Mouse (Mus musculus): ENCODE measurements around the gene Nab1. TPM values are rescaled to one million over a fixed set of nuclear protein-coding genes. Genes with fewer than 3 reads are reported as not detected.

Nab1 gene
- total RNA-seq, 1 experiment from 2014 or later, result 40.1 TPM

DNA sequence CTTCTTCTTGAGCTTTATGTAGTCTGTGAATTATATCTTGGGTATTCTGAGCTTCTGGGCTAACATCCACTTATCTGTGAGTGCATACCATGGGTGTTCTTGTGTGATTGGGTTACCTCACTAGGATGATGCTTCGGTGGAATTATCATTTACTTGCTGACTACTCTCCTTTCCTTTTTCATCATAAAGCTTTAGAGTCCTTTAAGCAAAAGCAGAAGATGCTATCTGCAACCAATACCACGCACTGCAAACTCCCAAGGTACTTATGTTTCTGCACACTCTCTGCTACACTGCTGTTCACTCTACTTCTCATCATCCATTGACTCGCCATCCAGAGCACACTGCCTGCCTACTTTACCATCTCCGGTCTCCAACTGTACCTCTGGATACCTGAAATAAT, 15.5 kb downstream of the Nab1 start:
- no peak; the same call in 1 of the 2 replicates for ATAC-seq (replicated peaks; ENCODE audit: low read depth, poor library complexity, severe bottlenecking)

- no peak for ATAC-seq (replicated peaks; ENCODE audit: low read depth, poor library complexity, severe bottlenecking)
These were observed 26.2 kb downstream of the Nab1 start for GRCm38 (mm10) chr1:52474291-52474690.

GRCm38 (mm10) chr1:52470811-52471489, 29.5 kb downstream of the Nab1 start:
- peak; percentile 80 for ATAC-seq (replicated peaks; ENCODE audit: low read depth, poor library complexity, severe bottlenecking)

GRCm38 (mm10) chr1:52470326-52470725, 30.2 kb downstream of the Nab1 start:
- no peak for ATAC-seq (replicated peaks; ENCODE audit: low read depth, poor library complexity, severe bottlenecking)

DNA sequence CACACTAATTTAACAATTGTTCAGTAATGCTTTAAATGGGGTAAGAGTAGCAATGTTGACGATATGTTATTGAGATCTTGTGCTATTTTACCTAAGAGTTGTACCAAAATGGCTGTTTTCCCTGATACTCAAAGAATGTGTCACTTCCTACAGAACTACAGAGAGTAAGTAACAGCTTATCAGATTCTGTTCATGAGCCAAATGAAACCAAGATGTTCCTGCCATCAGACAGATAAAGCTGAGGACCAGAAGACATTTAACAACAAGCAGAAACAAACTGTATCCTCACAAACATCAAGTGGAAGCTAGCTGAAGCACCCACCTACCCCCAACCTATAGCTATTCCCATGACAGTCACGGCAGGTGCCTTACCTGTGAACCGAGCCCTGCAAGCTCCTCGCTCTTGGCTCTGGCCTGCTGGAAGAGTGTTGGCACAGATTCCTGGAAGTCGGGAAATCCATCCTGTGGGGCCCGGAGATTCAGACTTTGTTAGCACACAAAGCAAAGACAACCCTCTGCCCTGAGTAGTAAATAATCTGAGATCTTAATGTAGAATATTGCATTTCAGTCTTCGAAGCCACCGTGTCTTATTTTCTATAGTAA, 33.9 kb downstream of the Nab1 start:
- ATAC-seq (replicated peaks; ENCODE audit: low read depth, poor library complexity, severe bottlenecking), result no peak

DNA sequence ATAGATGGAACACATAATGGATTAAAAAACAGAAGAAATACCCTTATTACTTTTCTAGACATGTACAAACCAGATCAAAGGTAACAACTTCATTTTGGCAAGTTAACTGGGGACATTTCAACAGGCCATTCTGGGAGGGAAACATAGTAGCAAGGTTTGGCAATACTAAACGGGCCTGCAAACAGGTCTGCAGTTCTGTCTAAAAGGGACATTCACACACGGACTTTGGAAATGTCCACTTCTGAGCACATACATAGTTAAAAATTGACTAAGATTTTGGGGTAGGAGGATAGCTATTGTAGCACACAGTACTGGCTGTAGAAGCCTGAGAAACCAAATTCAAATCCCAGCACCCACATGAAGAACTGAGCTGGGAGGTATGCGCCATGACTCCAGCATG, 34.6 kb downstream of the Nab1 start:
- ATAC-seq (replicated peaks; ENCODE audit: low read depth, poor library complexity, severe bottlenecking), result no peak

DNA sequence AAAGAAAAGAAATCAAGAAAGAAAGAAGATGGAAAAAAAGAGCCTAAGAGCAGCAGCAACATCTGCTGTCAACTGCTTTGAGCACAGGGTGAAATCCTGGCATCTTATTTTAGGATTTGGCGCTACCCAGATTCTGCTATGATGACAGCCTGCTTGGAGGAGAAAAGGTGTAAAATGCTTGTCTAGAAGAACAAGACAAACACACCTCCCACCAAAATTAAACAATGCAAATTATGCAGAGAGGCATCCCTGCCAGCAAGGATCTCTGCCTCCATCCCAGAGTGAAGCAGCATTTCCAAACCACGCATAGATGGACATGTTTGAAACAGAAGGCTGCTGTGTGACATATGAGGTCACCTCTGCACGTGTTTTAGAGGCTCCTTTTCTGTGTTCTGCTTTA, 35.2 kb downstream of the Nab1 start:
- ATAC-seq (replicated peaks; ENCODE audit: low read depth, poor library complexity, severe bottlenecking), result no peak

- ATAC-seq (replicated peaks; ENCODE audit: low read depth, poor library complexity, severe bottlenecking), result no peak
These were observed 37.2 kb downstream of the Nab1 start for GRCm38 (mm10) chr1:52463305-52463704.

DNA sequence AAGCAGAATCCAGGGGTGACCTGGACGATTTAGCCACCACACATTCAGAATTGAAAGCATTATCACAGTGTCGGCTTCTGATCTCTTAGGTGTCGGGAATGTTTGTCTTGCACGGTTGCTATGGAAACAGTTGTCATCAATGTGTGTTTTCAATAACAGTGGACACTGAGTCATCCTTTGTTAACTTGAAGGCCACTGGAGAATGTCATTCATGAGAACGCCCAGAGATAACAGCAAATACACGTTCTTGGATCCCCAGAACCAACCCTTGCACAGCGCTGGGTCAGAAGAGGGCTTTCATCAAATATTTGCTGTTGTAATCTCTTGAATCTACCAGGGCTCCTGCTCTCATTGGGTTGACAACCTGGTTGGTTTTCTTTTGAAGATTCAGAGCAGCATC, 43.9 kb downstream of the Nab1 start:
- ATAC-seq (replicated peaks; ENCODE audit: low read depth, poor library complexity, severe bottlenecking), result no peak

DNA sequence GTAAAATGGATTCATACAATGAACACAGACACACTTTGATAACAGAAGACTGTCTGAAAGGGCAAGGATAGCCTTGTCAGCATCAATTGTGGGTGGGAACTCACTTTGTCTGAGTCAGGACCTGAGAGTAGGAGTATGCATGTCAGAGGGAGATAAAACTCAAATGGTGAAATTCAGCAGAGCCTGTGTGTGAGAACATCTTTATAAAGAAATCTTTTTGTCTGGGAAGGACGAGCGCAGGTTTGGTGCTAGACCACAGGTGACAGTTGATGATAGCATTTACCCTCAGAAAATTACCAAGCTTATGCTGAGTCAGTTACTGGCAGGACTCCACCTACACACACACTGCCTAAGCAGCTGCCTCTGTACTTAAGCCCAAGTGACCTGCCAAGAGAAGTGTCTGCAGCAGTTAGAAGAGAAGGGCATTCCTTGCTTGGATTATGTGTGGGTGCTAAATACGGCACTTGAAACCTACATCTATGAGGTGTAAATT, 45.9 kb downstream of the Nab1 start:
- peak; percentile 93 for ATAC-seq (replicated peaks; ENCODE audit: low read depth, poor library complexity, severe bottlenecking)

DNA sequence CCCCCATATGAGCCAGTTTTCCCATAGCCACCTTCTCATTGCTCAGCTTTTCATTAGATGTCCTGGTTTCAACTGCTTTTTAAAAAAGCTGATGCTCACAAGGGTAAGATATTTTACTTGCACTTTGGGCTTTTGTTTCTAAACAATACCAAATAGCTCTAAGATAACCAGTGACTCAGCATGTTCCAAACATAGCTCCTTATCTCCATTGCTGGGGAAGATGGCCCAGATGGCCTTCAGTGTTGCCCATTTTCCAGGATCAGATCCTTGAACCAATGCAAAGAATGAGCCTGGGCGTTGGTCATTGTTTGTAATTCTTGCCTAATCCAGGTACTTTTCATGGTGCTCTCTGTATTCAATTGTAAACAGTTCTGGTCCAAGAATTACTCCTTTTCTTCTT, 49.1 kb downstream of the Nab1 start:
- no peak for ATAC-seq (replicated peaks; ENCODE audit: low read depth, poor library complexity, severe bottlenecking)

DNA sequence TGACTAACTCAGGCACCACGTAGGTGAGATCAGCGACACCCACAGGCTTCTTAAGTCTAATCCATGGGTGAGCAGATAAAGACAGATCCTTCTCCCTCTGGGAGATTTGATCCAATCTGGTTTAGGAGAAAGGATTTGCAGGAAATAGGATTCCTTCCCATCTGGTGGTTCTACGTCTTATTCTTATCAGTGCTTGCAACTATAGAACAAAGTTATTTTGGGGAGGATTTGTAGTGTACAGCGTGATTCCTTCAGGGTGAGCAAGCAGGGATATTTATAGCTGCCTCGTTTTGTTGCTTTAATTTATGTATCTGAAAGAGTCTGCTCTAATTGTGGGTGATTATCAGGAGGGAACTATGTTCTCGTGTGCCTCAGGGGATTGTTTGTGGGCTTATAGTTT, 64.6 kb downstream of the Nab1 start:
- no peak for ATAC-seq (replicated peaks; ENCODE audit: low read depth, poor library complexity, severe bottlenecking)

DNA sequence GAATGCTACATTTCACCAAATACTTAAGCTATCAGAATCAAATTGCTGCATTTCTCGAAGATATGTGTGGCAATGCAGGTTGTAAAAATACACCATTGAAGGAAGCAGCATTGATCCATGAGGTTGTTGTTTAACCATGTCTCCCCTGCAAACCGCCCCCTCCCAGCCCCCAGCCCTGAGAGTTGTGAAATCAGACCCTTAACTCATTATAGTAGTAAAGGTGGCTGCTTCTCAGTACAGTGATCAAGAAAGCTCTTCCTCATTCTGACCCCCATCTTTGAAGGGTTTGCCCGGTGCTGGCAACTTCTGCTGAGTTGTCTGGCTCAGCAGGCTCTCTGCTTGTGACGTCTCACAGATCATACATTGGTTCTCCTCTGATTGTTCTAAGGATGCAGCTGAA, 66.4 kb downstream of the Nab1 start:
- ATAC-seq (replicated peaks; ENCODE audit: low read depth, poor library complexity, severe bottlenecking), result no peak

DNA sequence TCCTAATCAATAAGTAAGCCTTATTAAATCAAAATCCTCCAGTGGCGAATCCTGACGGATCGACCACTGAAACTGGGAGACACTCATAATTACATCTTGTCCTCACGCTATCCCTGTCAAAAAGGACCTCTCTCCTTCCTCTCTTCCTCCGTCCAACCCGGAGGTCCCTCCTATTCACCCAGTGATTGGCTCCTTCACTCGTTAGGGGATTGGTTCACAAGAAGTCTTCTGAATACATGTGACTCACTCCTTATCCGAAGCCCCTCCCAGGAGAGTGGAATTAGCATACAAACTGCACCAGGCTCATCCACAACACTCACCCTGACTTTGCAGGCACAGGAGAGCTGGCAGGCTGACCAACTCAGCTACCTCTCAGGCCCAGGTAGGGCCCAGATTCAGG, 68.7 kb downstream of the Nab1 start:
- ATAC-seq (replicated peaks; ENCODE audit: low read depth, poor library complexity, severe bottlenecking), result no peak

GRCm38 (mm10) chr1:52430606-52431005, 69.9 kb downstream of the Nab1 start:
- ATAC-seq (replicated peaks; ENCODE audit: low read depth, poor library complexity, severe bottlenecking), result peak; percentile 33; the same call in 1 of the 2 replicates

GRCm38 (mm10) chr1:52430116-52430515, 70.4 kb downstream of the Nab1 start:
- peak; percentile 76 for ATAC-seq (replicated peaks; ENCODE audit: low read depth, poor library complexity, severe bottlenecking)

- no peak for ATAC-seq (replicated peaks; ENCODE audit: low read depth, poor library complexity, severe bottlenecking)
These were observed 72.5 kb downstream of the Nab1 start for GRCm38 (mm10) chr1:52427841-52428464.

DNA sequence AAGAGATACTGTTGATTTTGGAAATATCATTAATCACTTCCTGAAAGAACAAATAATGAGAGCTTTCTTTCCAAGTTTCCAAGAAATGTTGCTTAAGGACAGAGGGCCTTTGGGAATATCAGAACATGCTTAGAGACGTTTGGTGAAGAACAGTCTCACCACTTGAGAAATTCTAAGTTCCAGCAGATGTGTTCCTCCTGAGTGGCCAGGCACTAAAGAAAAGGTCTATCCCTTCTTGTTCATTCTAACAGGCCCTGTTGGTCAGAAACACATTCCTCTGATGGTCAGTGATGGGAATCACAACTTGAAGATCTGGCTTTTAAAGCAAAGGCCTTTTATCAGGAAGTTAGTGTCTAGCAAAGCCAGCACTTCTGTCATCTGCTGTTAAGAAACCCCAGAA, 76.6 kb downstream of the Nab1 start:
- ATAC-seq (replicated peaks; ENCODE audit: low read depth, poor library complexity, severe bottlenecking), result no peak

GRCm38 (mm10) chr1:52423057-52423456, 77.4 kb downstream of the Nab1 start:
- no peak for ATAC-seq (replicated peaks; ENCODE audit: low read depth, poor library complexity, severe bottlenecking)

GRCm38 (mm10) chr1:52422137-52422536, 78.3 kb downstream of the Nab1 start:
- ATAC-seq (replicated peaks; ENCODE audit: low read depth, poor library complexity, severe bottlenecking), result no peak

- no peak for ATAC-seq (replicated peaks; ENCODE audit: low read depth, poor library complexity, severe bottlenecking)
These were observed 78.9 kb downstream of the Nab1 start for GRCm38 (mm10) chr1:52421623-52422022.

Data from common myeloid progenitor, adult 5-6 weeks (primary cell).